Mouse (Mus musculus) T-cell, adult 2 months (primary cell): ENCODE data around the gene Nusap1.
"Not testable (repeated sequence)": the region's sequence is repeated elsewhere in the genome, so short reads cannot be mapped to it uniquely, and the experiment has no call there.

Experiments
- DNase-seq: peaks from one replicate; pipeline ENCODE4 v3.0.0; 2022; ENCODE audit warnings: low spot score

Gene Nusap1

DNA sequence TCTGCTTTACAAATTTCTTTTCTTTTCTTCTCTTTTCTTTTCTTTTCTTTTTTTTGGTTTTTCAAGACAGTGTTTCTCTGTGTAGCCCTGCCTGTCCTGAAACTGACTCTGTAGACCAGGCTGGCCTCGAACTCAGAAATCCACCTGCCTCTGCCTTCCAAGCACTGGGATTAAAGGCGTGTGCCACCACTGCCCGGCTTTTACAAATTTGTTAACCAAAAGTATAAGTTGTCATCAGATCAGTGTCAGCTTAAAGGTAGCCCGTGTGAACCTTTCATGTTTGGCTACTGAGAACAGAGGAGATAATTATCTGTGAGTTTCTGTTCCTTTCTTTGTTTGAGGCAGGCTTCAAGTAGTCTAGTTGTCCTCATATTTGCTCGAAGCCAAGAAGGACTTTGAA is 26.2 kb downstream of the Nusap1 start:
- DNase-seq = no peak

GRCm38 (mm10) chr2:119662220-119663182 is 44.4 kb downstream of the Nusap1 start, which contains the start of gene Ndufaf1:
Ndufaf1 (minus strand) TSS chr2:119662827.
- peak; percentile 79 for DNase-seq

DNA sequence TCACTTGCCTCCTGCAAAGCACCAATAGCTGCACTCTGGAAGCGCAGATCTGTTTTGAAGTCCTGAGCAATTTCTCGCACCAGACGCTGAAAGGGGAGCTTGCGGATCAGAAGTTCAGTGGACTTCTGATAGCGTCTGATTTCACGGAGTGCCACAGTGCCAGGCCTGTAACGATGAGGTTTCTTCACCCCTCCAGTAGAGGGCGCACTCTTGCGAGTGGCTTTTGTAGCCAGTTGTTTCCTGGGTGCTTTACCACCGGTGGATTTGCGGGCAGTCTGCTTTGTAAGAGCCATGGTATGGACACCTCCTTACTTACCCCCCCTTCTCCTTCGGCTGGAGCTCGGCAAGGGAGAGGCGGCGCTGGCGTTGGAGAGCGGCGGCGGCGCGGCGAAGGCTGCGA is 47.6 kb downstream of the Nusap1 start:
- not testable (repeated sequence) for DNase-seq

DNA sequence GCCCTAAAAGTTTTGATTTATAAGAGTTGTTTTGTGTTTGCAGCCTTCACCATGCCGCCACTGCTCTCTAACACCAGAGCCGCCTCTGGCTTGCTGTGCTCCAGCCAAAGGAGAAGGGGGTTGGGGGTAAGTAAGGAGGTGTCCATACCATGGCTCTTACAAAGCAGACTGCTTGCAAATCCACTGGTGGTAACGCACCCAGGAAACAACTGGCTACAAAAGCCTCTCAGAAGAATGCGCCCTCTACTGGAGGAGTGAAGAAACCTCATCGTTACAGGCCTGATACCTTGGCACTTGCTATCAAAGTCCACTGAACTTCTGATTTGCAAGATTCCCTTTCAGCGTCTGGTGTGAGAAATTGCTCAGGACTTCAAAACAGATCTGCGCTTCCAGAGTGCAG is 50.9 kb downstream of the Nusap1 start:
- peak; percentile 53 for DNase-seq

DNA sequence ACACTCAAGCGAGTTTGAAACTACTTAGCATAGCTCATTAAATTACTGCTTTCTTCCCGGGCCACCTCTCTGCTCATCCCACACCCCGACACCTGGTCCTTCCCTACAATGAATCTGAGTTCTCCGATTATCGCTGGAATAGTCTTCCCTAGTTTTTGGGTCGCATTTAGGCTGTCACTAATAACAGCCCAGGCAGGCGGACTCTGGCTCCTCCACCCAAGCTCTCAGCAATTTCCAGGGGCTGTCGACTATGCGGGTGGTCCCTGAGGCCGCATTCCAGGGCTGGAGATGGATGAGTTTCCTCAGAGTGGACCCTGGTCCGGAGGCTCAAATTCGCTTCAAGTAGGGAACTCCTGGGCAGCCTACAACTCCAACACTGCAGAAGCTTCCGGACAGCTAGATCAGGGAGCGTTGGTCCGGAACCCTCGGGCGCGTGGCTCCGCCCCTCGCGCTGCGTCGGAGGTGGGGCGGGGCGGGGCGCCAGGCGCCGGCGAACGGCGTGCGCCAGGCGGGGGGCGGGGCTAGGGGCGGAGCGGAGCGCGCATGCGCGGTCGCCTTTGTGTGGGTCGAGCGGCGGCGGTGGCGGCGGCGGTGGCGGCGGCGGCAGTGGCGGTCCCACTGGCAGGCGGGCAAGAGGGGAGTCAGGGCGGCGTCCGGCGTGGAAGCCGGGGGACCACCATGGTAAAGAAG is 56.6 kb downstream of the Nusap1 start, which contains the start of gene Rtf1:
Gene Rtf1, plus strand, starts transcription at position 544 of the 690 bp plus-strand sequence.
- DNase-seq = peak; percentile 93

- DNase-seq = peak; percentile 48
Measured at GRCm38 (mm10) chr2:119675215-119675784, 57.2 kb downstream of the Nusap1 start.

DNA sequence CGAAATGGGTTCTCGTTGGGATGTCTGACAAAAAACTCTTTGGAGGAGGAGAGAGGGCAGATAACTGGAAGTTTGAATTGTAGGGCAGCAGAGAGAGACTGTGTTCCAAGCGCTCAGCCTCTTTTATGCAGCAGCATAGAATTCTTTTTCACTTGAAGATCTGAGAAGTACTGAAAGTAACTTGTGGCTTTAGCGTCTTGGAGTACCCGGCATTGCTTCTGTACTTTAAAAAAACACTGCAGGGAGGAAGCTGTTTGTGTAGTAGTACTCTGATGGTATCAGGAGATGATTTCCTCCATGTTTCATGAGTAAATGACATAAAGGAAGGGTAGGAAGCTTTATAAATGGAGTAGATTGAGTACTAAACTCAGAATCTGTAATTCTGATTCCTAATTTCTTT is 57.7 kb downstream of the Nusap1 start:
- peak; percentile 19 for DNase-seq

DNA sequence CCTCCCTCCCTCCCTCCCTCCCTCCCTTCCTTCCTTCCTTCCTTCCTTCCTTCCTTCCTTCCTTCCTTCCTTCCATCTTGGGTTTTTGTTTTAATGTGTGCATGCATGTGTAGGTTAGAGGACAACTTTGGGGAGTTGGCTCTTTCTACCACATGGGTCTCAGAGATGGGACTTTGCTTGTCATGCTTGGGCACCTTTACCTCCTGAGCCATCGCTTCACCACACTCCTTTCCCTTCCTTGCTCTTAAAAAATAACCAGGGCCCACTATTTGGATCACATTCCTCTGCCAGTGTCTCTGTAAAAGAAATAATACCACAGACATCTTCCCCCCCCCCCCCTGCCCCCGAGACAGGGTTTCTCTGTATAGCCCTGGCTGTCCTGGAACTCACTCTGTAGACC is 65.6 kb downstream of the Nusap1 start:
- no peak for DNase-seq

DNA sequence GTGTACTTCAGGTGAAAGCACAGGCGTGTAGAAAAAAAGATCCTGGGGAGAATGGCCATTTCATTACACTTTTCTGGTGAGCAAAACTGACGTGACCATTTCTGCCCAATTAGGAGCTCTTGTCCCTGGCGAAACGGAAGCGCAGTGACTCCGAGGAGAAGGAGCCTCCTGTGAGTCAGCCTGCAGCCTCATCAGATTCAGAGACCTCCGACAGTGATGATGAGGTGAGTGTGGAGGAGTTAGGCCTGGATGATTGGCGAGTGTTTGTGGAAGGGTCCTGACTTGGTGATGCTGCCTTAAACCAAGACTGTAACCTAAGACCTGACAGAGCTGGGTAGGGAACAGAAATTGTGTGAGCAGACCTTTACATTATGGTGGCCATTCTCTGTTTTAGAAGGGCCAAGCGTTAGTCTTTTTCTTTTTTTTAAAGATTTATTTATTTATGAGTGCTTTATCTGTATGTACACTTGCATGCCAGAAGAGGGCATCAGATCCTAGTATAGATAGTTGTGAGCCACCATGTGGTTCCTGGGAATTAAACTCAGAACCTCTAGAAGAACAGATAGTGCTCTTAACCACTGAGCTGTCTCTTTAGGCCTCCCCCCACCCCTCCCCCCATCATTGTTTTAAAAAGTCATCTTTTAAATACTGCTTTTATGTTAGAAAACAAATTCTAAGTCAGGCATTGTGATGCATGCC is 74.1 kb downstream of the Nusap1 start:
- no peak for DNase-seq

DNA sequence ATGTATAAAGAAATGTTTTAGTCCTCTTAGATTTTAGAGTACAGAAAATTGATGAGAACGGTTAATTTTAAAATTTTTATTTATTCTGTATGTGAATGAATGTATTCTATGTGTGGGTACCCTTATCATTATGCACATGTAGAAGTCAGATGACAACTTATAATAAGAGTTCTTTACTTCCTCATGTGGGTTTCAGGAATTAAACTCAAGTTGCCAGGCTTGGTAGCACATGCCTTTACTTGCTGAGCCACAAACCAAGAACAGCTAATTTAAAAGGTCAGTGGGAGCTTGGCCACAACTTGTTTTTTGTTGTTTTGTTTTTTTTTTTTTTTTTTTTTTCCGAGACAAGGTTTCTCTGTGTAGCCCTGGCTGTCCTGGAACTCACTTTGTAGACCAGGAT is 76.7 kb downstream of the Nusap1 start:
- DNase-seq = no peak

- no peak for DNase-seq
Measured at GRCm38 (mm10) chr2:119696111-119696510, 78.0 kb downstream of the Nusap1 start.

- no peak for DNase-seq
Measured at GRCm38 (mm10) chr2:119698472-119698871, 80.4 kb downstream of the Nusap1 start.

DNA sequence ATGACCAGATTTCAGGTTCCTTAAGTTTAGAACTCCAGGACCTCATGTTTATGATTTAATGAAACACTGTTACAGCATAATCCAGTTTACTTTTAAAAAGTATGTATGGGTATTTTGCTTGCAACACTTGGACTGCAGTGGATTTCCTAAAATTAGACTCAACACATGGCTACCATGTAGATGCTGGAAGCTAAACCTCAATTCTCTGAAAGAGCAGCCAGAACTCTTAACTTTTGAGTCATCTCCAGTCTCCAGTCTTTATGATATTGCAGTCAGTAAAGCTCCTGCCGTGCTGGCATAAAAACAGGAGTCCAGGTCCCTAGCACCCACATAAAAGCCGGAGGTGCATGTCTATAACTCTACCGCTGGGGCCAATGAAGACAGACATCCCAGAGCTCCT is 81.9 kb downstream of the Nusap1 start:
- DNase-seq = no peak
